Mouse (Mus musculus) ES-E14 (cell line): Measurements from ENCODE around the gene Krtap6-2. TPM values are rescaled to one million over a fixed set of nuclear protein-coding genes. Genes with fewer than 3 reads are reported as not detected.

Experiments
- DNase-seq: peaks from one replicate; pipeline ENCODE4 v3.0.0-alpha.2; 2013; ENCODE audit warnings: low read depth, low spot score
- H3K27ac ChIP-seq: 2 replicates; pipeline ENCODE4 v1.5.1; 2012; ENCODE audit warnings: low read depth, mild to moderate bottlenecking, low read length, moderate library complexity, mixed read lengths; ENCODE audit not compliant: poor library complexity, insufficient read depth, severe bottlenecking
- H3K36me3 ChIP-seq: 2 replicates; pipeline ENCODE4 v1.6.1; 2012; ENCODE audit warnings: mild to moderate bottlenecking, low read length, moderate library complexity, mixed read lengths; ENCODE audit not compliant: control insufficient read depth, poor library complexity, insufficient read depth, severe bottlenecking
- H3K4me1 ChIP-seq, 2 experiments: fragments of 150-350 bp in 1 of 2; sonication (generic) in 1 of 2; 2 replicates each; pipeline ENCODE4 v1.6.1; 2012; ENCODE audit warnings: low read length in 2 of 2, mild to moderate bottlenecking in 1 of 2, mixed read lengths in 1 of 2; ENCODE audit not compliant: control insufficient read depth in 2 of 2, insufficient read depth in 2 of 2, poor library complexity in 1 of 2
- H3K4me3 ChIP-seq, 2 experiments: fragments of 150-350 bp in 1 of 2; sonication (generic) in 1 of 2; 2 replicates each; pipeline ENCODE4 v1.5.1; 2012; ENCODE audit warnings: low read length in 2 of 2, low read depth in 1 of 2, mild to moderate bottlenecking in 1 of 2, mixed read lengths in 1 of 2; ENCODE audit not compliant: insufficient read depth in 1 of 2, poor library complexity in 1 of 2, severe bottlenecking in 1 of 2
- H3K9ac ChIP-seq: 2 replicates; pipeline ENCODE4 v1.6.1; 2012; ENCODE audit warnings: low read depth, mild to moderate bottlenecking, low read length, mixed read lengths; ENCODE audit not compliant: poor library complexity, insufficient read depth, severe bottlenecking
- H3K9me3 ChIP-seq: fragments of 150-350 bp; sonication (generic); 2 replicates; pipeline ENCODE4 v1.6.1; 2012; ENCODE audit warnings: low read depth, mild to moderate bottlenecking, low read length; ENCODE audit not compliant: control insufficient read depth, insufficient read depth
- CHD2 ChIP-seq: IDR thresholded peaks from 2 replicates; pipeline ENCODE4 v1.6.1; 2014; ENCODE audit warnings: mild to moderate bottlenecking, low read depth, low read length, inconsistent platforms
- HCFC1 ChIP-seq: IDR thresholded peaks from 2 replicates; pipeline ENCODE4 v1.6.1; 2012; ENCODE audit warnings: low read length, inconsistent platforms, borderline replicate concordance; ENCODE audit not compliant: insufficient read depth
- MAFK ChIP-seq: IDR thresholded peaks from 2 replicates; pipeline ENCODE4 v1.6.1; 2014; ENCODE audit warnings: mild to moderate bottlenecking, low read depth, low read length, inconsistent platforms; ENCODE audit not compliant: insufficient read depth
- ZC3H11A ChIP-seq: IDR thresholded peaks from 2 replicates; pipeline ENCODE4 v1.6.1; 2012; ENCODE audit warnings: low read depth, mild to moderate bottlenecking, inconsistent platforms, low read length, borderline replicate concordance
- ZNF384 ChIP-seq: IDR thresholded peaks from 2 replicates; pipeline ENCODE4 v1.6.1; 2012; ENCODE audit warnings: low read depth, low read length, inconsistent platforms
- in situ Hi-C, 2 experiments: fragments of 600-800 bp; cut with MboI; formaldehyde crosslinking; loops; one replicate each; pipeline ENCODE4 v1.15.1; 2025; ENCODE audit warnings: low sequenced_read_pairs in 2 of 2, inconsistent platforms in 1 of 2; ENCODE audit not compliant: unreplicated experiment in 2 of 2
- total RNA-seq: library from RNA; depleted of rRNA; stranded (reverse); fragments of 300-350 nt; gene quantifications from 2 replicates; pipeline ENCODE4 v1.2.3, GENCODE M21; 2012; rRNA removed

Krtap6-2 gene
- total RNA-seq = not detected in 2 replicates

GRCm38 (mm10) chr16:89420011-89420410, at the start of gene Krtap6-2:
Gene Krtap6-2, minus strand, starts transcription at chr16:89420111.
- Histone ChIP-seq H3K9ac (no peak within 1 kb of the TSS), H3K36me3 (no peaks in the 10 kb centered on the region), H3K4me1 (no peaks in the 10 kb centered on the region), H3K4me3 (no peak within 1 kb of the TSS), H3K27ac (no peak within 1 kb of the TSS), H3K9me3 (no peaks in the 10 kb centered on the region)
- TF ChIP-seq CHD2 = no peak
- no peak for TF ChIP-seq MAFK
- TF ChIP-seq ZC3H11A = no peak
- no peak for TF ChIP-seq HCFC1
- no peak for TF ChIP-seq ZNF384
- no peak for DNase-seq
- in situ Hi-C loops = no loop called here

DNA sequence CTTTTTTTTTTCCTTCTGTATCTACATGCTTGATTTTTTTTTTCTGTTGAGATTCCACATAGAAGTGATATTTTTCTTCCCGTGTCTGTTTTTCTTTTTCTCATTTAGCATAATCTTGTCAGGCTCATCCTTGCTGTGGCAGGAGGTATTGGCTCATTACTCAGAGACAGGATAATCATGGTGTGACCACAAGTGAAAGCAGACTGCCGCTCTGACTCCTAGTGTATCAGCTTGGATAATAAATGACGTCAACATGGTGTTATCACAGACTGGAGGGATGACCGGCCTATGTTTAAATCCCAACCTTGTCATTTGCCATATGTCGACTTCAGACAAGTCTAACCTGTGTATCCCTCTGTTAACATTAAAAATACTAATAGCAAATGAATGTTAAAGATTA, 41.3 kb upstream of the Krtap6-2 start:
- TF ChIP-seq HCFC1 = no peak
- no peak for TF ChIP-seq ZC3H11A
- TF ChIP-seq CHD2 = no peak
- TF ChIP-seq ZNF384 = no peak
- TF ChIP-seq MAFK = no peak
- Histone ChIP-seq H3K4me1 (no peaks in the 10 kb centered on the region), H3K27ac (no peak overlapping the region), H3K9ac (no peak overlapping the region), H3K9me3 (no peaks in the 10 kb centered on the region), H3K4me3 (no peak overlapping the region), H3K36me3 (no peaks in the 10 kb centered on the region)
- DNase-seq = no peak
- in situ Hi-C loops = no loop called here

DNA sequence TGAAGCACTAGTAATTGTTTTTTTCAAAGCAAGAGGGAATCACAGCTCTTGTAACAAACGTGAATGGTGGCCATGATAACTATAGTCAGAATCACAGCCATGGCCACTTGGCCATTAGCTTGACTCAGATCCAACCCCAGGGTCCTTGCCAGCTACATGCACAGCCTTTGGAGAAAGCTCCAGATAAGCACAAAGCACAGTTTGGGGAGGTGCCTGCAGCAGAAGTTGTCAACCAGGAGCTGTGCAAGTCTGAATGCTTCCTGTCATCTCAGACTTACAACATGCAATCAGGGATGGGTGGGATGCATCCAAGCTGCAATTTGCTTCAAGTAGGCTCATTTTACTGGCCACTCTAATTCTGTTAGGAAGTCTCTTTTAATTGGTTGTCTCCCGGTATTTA, 9.7 kb upstream of the Krtap6-2 start:
- Histone ChIP-seq H3K27ac (no peak overlapping the region), H3K36me3 (no peaks in the 10 kb centered on the region), H3K9ac (no peak overlapping the region), H3K4me3 (no peak overlapping the region), H3K9me3 (no peaks in the 10 kb centered on the region), H3K4me1 (no peaks in the 10 kb centered on the region)
- TF ChIP-seq MAFK = no peak
- no peak for TF ChIP-seq ZC3H11A
- no peak for TF ChIP-seq HCFC1
- TF ChIP-seq ZNF384 = no peak
- TF ChIP-seq CHD2 = no peak
- in situ Hi-C loops = no loop called here
- DNase-seq = no peak

DNA sequence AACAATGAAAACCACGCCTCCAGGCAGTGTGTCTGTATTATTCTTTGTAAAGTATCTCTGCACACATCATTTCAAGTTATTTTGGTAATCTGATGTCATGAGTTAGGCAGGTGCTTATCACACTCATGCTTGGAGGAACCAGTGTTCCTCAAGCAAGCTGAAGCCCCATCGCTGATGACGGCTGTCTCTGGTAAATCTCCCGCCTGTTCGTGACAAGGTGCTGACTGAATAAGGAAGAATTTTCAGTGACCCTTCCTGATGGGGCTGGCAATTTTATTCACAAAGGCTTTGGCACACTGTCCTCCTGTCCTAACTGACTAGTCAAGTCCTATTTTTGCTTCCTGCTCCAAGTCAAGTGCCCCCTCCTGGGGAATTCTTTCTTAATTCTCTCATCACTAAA, 5.4 kb upstream of the Krtap6-2 start:
- no peak overlapping the region for H3K4me3 ChIP-seq
- no peaks in the 10 kb centered on the region for H3K4me1 ChIP-seq
- H3K36me3 ChIP-seq = no peaks in the 10 kb centered on the region
- no peak overlapping the region for H3K9ac ChIP-seq
- in situ Hi-C loops = no loop called here
- H3K9me3 ChIP-seq = no peaks in the 10 kb centered on the region
- no peak for DNase-seq
- TF ChIP-seq MAFK (no peak), ZNF384 (no peak)
- H3K27ac ChIP-seq = no peak overlapping the region

GRCm38 (mm10) chr16:89416311-89416710, 3.6 kb downstream of the Krtap6-2 start:
- in situ Hi-C loops = no loop called here
- TF ChIP-seq ZNF384 = no peak
- no peak for TF ChIP-seq MAFK
- TF ChIP-seq HCFC1 = no peak
- TF ChIP-seq ZC3H11A = no peak
- no peak for TF ChIP-seq CHD2
- Histone ChIP-seq H3K4me1 (no peaks in the 10 kb centered on the region), H3K9ac (no peak overlapping the region), H3K9me3 (no peaks in the 10 kb centered on the region), H3K36me3 (no peaks in the 10 kb centered on the region), H3K4me3 (no peak overlapping the region), H3K27ac (no peak overlapping the region)
- DNase-seq = no peak
